Mouse (Mus musculus) G1E (cell line): ENCODE data around the gene Auts2. TPM values are rescaled to one million over a fixed set of nuclear protein-coding genes. Genes with fewer than 3 reads are reported as not detected.

Experiments used
- ATAC-seq: 2 replicates; pipeline ENCODE4 v1.8.0; 2016; ENCODE audit warnings: mild to moderate bottlenecking; ENCODE audit not compliant: insufficient number of reproducible peaks, poor library complexity, low FRiP score, severe bottlenecking; ENCODE audit errors: extremely low read depth
- DNase-seq: peaks from one replicate; pipeline ENCODE4 v3.0.0; 2012; ENCODE audit warnings: low spot score
- H3K27me3 ChIP-seq: 2 replicates; pipeline ENCODE4 v1.6.1; 2012; ENCODE audit warnings: mild to moderate bottlenecking, low read length, inconsistent platforms; ENCODE audit not compliant: insufficient read depth
- H3K36me3 ChIP-seq: replicated peaks from 2 replicates; pipeline ENCODE3; 2012; ENCODE audit warnings: mild to moderate bottlenecking, inconsistent platforms
- H3K4me1 ChIP-seq: 2 replicates; pipeline ENCODE4 v1.6.1; 2012; ENCODE audit warnings: low read depth, low read length, inconsistent platforms, mixed read lengths; ENCODE audit not compliant: insufficient read depth
- H3K4me3 ChIP-seq: 2 replicates; pipeline ENCODE4 v1.5.1; 2012; ENCODE audit warnings: low read depth, mild to moderate bottlenecking, inconsistent platforms, low read length, moderate library complexity, mixed read lengths
- H3K9me3 ChIP-seq: replicated peaks from 2 replicates; pipeline ENCODE4 v1.6.1; 2012; ENCODE audit warnings: inconsistent platforms
- CTCF ChIP-seq: IDR thresholded peaks from 2 replicates; pipeline ENCODE4 v1.5.1; 2012; ENCODE audit warnings: low read depth, low read length, inconsistent platforms, mixed read lengths
- GATA1 ChIP-seq: IDR thresholded peaks from 2 replicates; pipeline ENCODE4 v1.6.1; 2012; ENCODE audit warnings: borderline replicate concordance, low read length, inconsistent platforms, mixed read lengths
- GATA2 ChIP-seq: IDR thresholded peaks from 2 replicates; pipeline ENCODE4 v1.6.1; 2012; ENCODE audit warnings: low read depth, low read length, inconsistent platforms, borderline replicate concordance
- POLR2AphosphoS5 ChIP-seq: IDR thresholded peaks from 2 replicates; pipeline ENCODE4 v1.6.1; 2012; ENCODE audit warnings: low read depth, low read length, inconsistent platforms; ENCODE audit not compliant: insufficient replicate concordance
- TAL1 ChIP-seq: conservative IDR thresholded peaks from 2 replicates; pipeline ENCODE4 v1.6.1; 2012; ENCODE audit warnings: low read depth, low read length, inconsistent platforms, mixed read lengths
- polyA plus RNA-seq: library from polyadenylated mRNA; stranded (reverse); fragments of >175 nt; gene quantifications from 2 replicates; pipeline ENCODE4 v1.2.3, GENCODE M21; 2012
- total RNA-seq, 2 experiments: library from RNA; stranded (forward) in 1 of 2; stranded (reverse) in 1 of 2; fragments of 200-1000 nt in 1 of 2; fragments of >200 nt in 1 of 2; fragmentation: Nextera tagmentation in 1 of 2; gene quantifications; 2 replicates each; pipeline ENCODE4 v1.2.3; 2014 to 2017

Auts2 gene
- total and polyA plus RNA-seq, 3 experiments: 0.09 to 1.3 (median 0.90) TPM

- Histone ChIP-seq H3K9me3 (peaks cover 37% of the 10 kb centered on the region), H3K27me3 (no peaks in the 10 kb centered on the region), H3K4me3 (no peak overlapping the region), H3K4me1 (no peaks in the 10 kb centered on the region), H3K36me3 (no peaks in the 10 kb centered on the region)
- DNase-seq (no peak), ATAC-seq (no peak)
- TF ChIP-seq CTCF (no peak), POLR2AphosphoS5 (no peak), GATA2 (no peak), GATA1 (no peak), TAL1 (no peak)
These were observed 512.1 kb downstream of the Auts2 start for GRCm38 (mm10) chr5:132030941-132031531.

- no peak for ATAC-seq
- Histone ChIP-seq H3K4me3 (no peak overlapping the region), H3K27me3 (no peaks in the 10 kb centered on the region), H3K9me3 (peaks cover 37% of the 10 kb centered on the region), H3K36me3 (no peaks in the 10 kb centered on the region), H3K4me1 (no peaks in the 10 kb centered on the region)
- DNase-seq: no peak
- TF ChIP-seq CTCF (no peak), POLR2AphosphoS5 (no peak), GATA1 (no peak), GATA2 (no peak)
These were observed 513.5 kb downstream of the Auts2 start for GRCm38 (mm10) chr5:132029638-132030037.

GRCm38 (mm10) chr5:132029038-132029437, 514.1 kb downstream of the Auts2 start:
- TF ChIP-seq CTCF (no peak), TAL1 (no peak), GATA2 (no peak), POLR2AphosphoS5 (no peak), GATA1 (no peak)

DNA sequence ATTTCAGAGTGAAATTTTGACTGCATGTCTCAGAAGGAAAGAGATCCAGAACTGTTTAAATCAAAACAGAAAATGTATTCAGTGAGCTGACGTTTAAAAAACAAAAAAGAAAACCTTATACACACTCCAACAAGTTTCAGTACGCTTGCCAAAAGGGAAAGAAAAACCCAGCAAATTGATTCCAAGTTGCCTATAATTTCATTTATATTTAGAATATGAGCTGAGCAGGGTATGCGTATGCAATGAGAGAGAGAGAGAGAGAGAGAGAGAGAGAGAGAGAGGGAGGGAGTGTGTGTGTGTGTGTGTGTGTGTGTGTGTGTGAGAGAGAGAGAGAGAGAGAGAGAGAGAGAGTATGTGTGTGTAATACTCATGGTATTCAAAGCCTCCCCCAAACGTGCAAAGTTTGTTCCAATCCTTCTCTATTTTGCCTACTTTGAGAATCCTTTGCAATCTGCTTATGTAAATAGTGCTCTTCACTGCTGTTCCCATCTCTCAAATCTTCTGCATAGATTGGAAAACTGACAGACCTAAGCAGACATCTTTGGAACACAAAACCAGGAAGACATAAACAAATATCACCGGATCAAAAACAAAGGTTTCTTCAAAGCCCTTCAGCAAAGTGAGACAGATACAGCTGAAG, 515.2 kb downstream of the Auts2 start:
- ATAC-seq: no peak
- no peaks in the 10 kb centered on the region for H3K4me1 ChIP-seq
- DNase-seq: no peak
- H3K9me3 ChIP-seq: peaks cover 29% of the 10 kb centered on the region
- no peak for TF ChIP-seq POLR2AphosphoS5
- TF ChIP-seq CTCF: no peak
- TF ChIP-seq TAL1: no peak
- no peak for TF ChIP-seq GATA1
- no peak for TF ChIP-seq GATA2
- no peaks in the 10 kb centered on the region for H3K36me3 ChIP-seq
- H3K27me3 ChIP-seq: no peaks in the 10 kb centered on the region
- no peak overlapping the region for H3K4me3 ChIP-seq

More at GRCm38 (mm10) chr5:132029038-132029437, 514.1 kb downstream of the Auts2 start:
- no peaks in the 10 kb centered on the region for H3K36me3 ChIP-seq
- H3K4me1 ChIP-seq: no peaks in the 10 kb centered on the region
- peaks cover 36% of the 10 kb centered on the region for H3K9me3 ChIP-seq
- DNase-seq (no peak), ATAC-seq (no peak)
- H3K27me3 ChIP-seq: no peaks in the 10 kb centered on the region
- H3K4me3 ChIP-seq: no peak overlapping the region

- no peak overlapping the region for H3K4me3 ChIP-seq
- peaks cover 21% of the 10 kb centered on the region for H3K9me3 ChIP-seq
- no peak for DNase-seq
These were observed 529.8 kb downstream of the Auts2 start for GRCm38 (mm10) chr5:132013296-132013695.

DNA sequence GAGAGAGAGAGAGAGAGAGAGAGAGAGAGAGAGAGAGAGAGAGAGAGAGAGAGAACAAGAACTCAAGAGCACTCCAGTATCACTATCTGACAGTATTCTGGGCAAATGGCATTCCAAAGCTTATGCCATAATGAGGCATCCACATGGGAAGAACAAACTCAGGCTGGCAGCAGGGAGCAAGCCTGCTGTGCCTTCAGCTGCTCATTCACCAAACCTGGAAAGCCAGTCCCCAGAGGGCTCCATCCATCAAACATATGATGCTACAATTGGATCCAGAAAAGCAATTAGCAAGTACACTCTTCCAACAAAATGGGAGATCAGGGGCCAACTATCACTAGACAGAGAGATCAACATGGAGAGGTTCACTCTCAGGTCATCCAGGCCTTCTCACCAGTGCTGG, 531.3 kb downstream of the Auts2 start:
- Histone ChIP-seq H3K36me3 (no peaks in the 10 kb centered on the region), H3K4me3 (no peak overlapping the region), H3K9me3 (peaks cover 28% of the 10 kb centered on the region), H3K27me3 (no peaks in the 10 kb centered on the region), H3K4me1 (no peaks in the 10 kb centered on the region)
- TF ChIP-seq CTCF (no peak), POLR2AphosphoS5 (no peak), GATA1 (no peak), TAL1 (no peak), GATA2 (no peak)
- DNase-seq (no peak), ATAC-seq (no peak)

More at GRCm38 (mm10) chr5:132013296-132013695, 529.8 kb downstream of the Auts2 start:
- no peaks in the 10 kb centered on the region for H3K27me3 ChIP-seq
- no peaks in the 10 kb centered on the region for H3K36me3 ChIP-seq
- ATAC-seq: no peak
- TF ChIP-seq CTCF: no peak
- TF ChIP-seq POLR2AphosphoS5: no peak
- no peak for TF ChIP-seq TAL1
- TF ChIP-seq GATA2: no peak
- no peak for TF ChIP-seq GATA1
- no peaks in the 10 kb centered on the region for H3K4me1 ChIP-seq
